Mouse (Mus musculus) hindbrain, embryonic 13.5 days (tissue): ENCODE results near the gene Fam131c. TPM values are rescaled to one million over a fixed set of nuclear protein-coding genes. Genes with fewer than 3 reads are reported as not detected.

Source experiments
- ATAC-seq: fragments of 200-750 bp; cut with Nextera tagmentation; 2 replicates; pipeline ENCODE4 v1.8.0; 2017; ENCODE audit warnings: moderate TSS enrichment; ENCODE audit not compliant: low FRiP score
- H3K27ac ChIP-seq: fragments of 300-500 bp; sonication (generic); 2 replicates; pipeline ENCODE4 v1.5.1; 2015; ENCODE audit warnings: inconsistent platforms, mild to moderate bottlenecking, moderate library complexity
- H3K27me3 ChIP-seq: fragments of 300-500 bp; sonication (generic); 2 replicates; pipeline ENCODE4 v1.6.1; 2015; ENCODE audit warnings: mild to moderate bottlenecking, inconsistent platforms
- H3K36me3 ChIP-seq: fragments of 300-500 bp; sonication (generic); 2 replicates; pipeline ENCODE4 v1.6.1; 2015; ENCODE audit warnings: mild to moderate bottlenecking, inconsistent platforms
- H3K4me1 ChIP-seq: fragments of 300-500 bp; sonication (generic); replicated peaks from 2 replicates; pipeline ENCODE4 v1.6.1; 2015; ENCODE audit warnings: inconsistent platforms
- H3K4me2 ChIP-seq: fragments of 300-500 bp; sonication (generic); 2 replicates; pipeline ENCODE4 v1.6.1; 2015; ENCODE audit warnings: inconsistent platforms, mild to moderate bottlenecking, moderate library complexity
- H3K4me3 ChIP-seq: fragments of 300-500 bp; sonication (generic); 2 replicates; pipeline ENCODE4 v1.5.1; 2015; ENCODE audit warnings: mild to moderate bottlenecking, inconsistent platforms
- H3K9ac ChIP-seq: fragments of 300-500 bp; sonication (generic); 2 replicates; pipeline ENCODE4 v1.6.1; 2015; ENCODE audit warnings: mild to moderate bottlenecking, inconsistent platforms
- H3K9me3 ChIP-seq: fragments of 300-500 bp; sonication (generic); 2 replicates; pipeline ENCODE4 v1.6.1; 2016; ENCODE audit warnings: inconsistent platforms
- WGBS: fragments of 180-500 bp; shearing (Covaris S2); methylation state at CpG from one replicate; pipeline ENCODE4 v1.1.7; 2015; 5-methylcytosine and 5-hydroxymethylcytosine counted together
- polyA plus RNA-seq: library from polyadenylated mRNA; unstranded; fragments of >200 nt; fragmentation: Nextera tagmentation; extraction: Ambion mirVana; gene quantifications from 2 replicates; pipeline ENCODE4 v1.2.1, GENCODE M21; 2015

The Fam131c gene
- 11.7 and 12.7 TPM in 2 replicates for polyA plus RNA-seq

- Histone ChIP-seq H3K9me3 (no peaks in the 10 kb centered on the region), H3K27ac (no peak within 1 kb of the TSS), H3K4me2 (peak within 1 kb of the TSS; percentile 92), H3K36me3 (no peaks in the 10 kb centered on the region), H3K4me1 (peaks cover 18% of the 10 kb centered on the region), H3K9ac (peak within 1 kb of the TSS; percentile 81), H3K27me3 (peaks cover 60% of the 10 kb centered on the region), H3K4me3 (peak within 1 kb of the TSS; percentile 61)
- ATAC-seq: peak; percentile 21; the same call in 1 of the 2 replicates
- WGBS: under 1% methylated on average over 60 of the region's 71 CpGs
Observed at GRCm38 (mm10) chr4:141367997-141368791, at the start of gene Fam131c. Gene Fam131c, plus strand, starts transcription at chr4:141368220.

GRCm38 (mm10) chr4:141322526-141322925 lies 45.5 kb upstream of the Fam131c start:
- no peak overlapping the region for H3K4me3 ChIP-seq
- ATAC-seq: no peak
- no peaks in the 10 kb centered on the region for H3K27me3 ChIP-seq
- H3K36me3 ChIP-seq: 0 out of 2 replicates have a peak, but pooled peaks cover 3% of the 10 kb centered on the region
- H3K4me2 ChIP-seq: no peak overlapping the region
- 79% methylated on average over 11 of the region's 11 CpGs for WGBS
- H3K27ac ChIP-seq: no peak overlapping the region
- H3K4me1 ChIP-seq: 0 out of 2 replicates have a peak, but pooled peaks cover 2% of the 10 kb centered on the region
- no peaks in the 10 kb centered on the region for H3K9me3 ChIP-seq
- no peak overlapping the region for H3K9ac ChIP-seq

GRCm38 (mm10) chr4:141324771-141325191 lies 43.2 kb upstream of the Fam131c start:
- H3K4me1 ChIP-seq: 0 out of 2 replicates have a peak, but pooled peaks cover 2% of the 10 kb centered on the region
- no peak overlapping the region for H3K4me2 ChIP-seq
- no peaks in the 10 kb centered on the region for H3K36me3 ChIP-seq
- H3K4me3 ChIP-seq: no peak overlapping the region
- no peaks in the 10 kb centered on the region for H3K27me3 ChIP-seq
- no peak overlapping the region for H3K27ac ChIP-seq
- no peak for ATAC-seq
- no peaks in the 10 kb centered on the region for H3K9me3 ChIP-seq
- H3K9ac ChIP-seq: no peak overlapping the region
- WGBS: 88% methylated on average over 6 of the region's 6 CpGs

- no peaks in the 10 kb centered on the region for H3K9me3 ChIP-seq
- no peak overlapping the region for H3K9ac ChIP-seq
- ATAC-seq: no peak
- no peaks in the 10 kb centered on the region for H3K27me3 ChIP-seq
- WGBS: 77% methylated on average over 15 of the region's 15 CpGs
- H3K27ac ChIP-seq: no peak overlapping the region
- H3K4me2 ChIP-seq: no peak overlapping the region
- 0 out of 2 replicates have a peak, but pooled peaks cover 2% of the 10 kb centered on the region for H3K4me1 ChIP-seq
- H3K36me3 ChIP-seq: no peaks in the 10 kb centered on the region
- no peak overlapping the region for H3K4me3 ChIP-seq
Observed at GRCm38 (mm10) chr4:141325636-141326035, 42.4 kb upstream of the Fam131c start.

GRCm38 (mm10) chr4:141327075-141327474 lies 40.9 kb upstream of the Fam131c start:
- H3K9ac ChIP-seq: no peak overlapping the region
- ATAC-seq: no peak
- no peaks in the 10 kb centered on the region for H3K27me3 ChIP-seq
- no peaks in the 10 kb centered on the region for H3K36me3 ChIP-seq
- no peaks in the 10 kb centered on the region for H3K9me3 ChIP-seq
- no peak overlapping the region for H3K27ac ChIP-seq
- 0 out of 2 replicates have a peak, but pooled peaks cover 2% of the 10 kb centered on the region for H3K4me1 ChIP-seq
- no peak overlapping the region for H3K4me2 ChIP-seq
- 83% methylated on average over 4 of the region's 4 CpGs for WGBS
- no peak overlapping the region for H3K4me3 ChIP-seq

- no peak overlapping the region for H3K27ac ChIP-seq
- H3K27me3 ChIP-seq: 0 out of 2 replicates have a peak, but pooled peaks cover 4% of the 10 kb centered on the region
- no peak for ATAC-seq
- no peaks in the 10 kb centered on the region for H3K9me3 ChIP-seq
- no peak overlapping the region for H3K9ac ChIP-seq
- no peaks in the 10 kb centered on the region for H3K36me3 ChIP-seq
- 89% methylated on average over 9 of the region's 9 CpGs for WGBS
- H3K4me2 ChIP-seq: no peak overlapping the region
- 0 out of 2 replicates have a peak, but pooled peaks cover 2% of the 10 kb centered on the region for H3K4me1 ChIP-seq
- no peak overlapping the region for H3K4me3 ChIP-seq
Observed at GRCm38 (mm10) chr4:141328742-141329141, 39.3 kb upstream of the Fam131c start.

- no peak for ATAC-seq
- H3K4me1 ChIP-seq: peaks cover 9% of the 10 kb centered on the region
- no peak overlapping the region for H3K27ac ChIP-seq
- no peak overlapping the region for H3K9ac ChIP-seq
- WGBS: 68% methylated on average over 12 of the region's 12 CpGs
- no peak overlapping the region for H3K4me3 ChIP-seq
- H3K4me2 ChIP-seq: no peak overlapping the region
- 0 out of 2 replicates have a peak, but pooled peaks cover 4% of the 10 kb centered on the region for H3K27me3 ChIP-seq
- no peaks in the 10 kb centered on the region for H3K9me3 ChIP-seq
- H3K36me3 ChIP-seq: no peaks in the 10 kb centered on the region
Observed at GRCm38 (mm10) chr4:141329968-141330367, 38.1 kb upstream of the Fam131c start.

- Histone ChIP-seq H3K9me3 (no peaks in the 10 kb centered on the region), H3K4me2 (no peak overlapping the region), H3K9ac (no peak overlapping the region), H3K36me3 (no peaks in the 10 kb centered on the region), H3K27me3 (0 out of 2 replicates have a peak, but pooled peaks cover 4% of the 10 kb centered on the region), H3K4me3 (no peak overlapping the region), H3K27ac (no peak overlapping the region), H3K4me1 (peaks cover 23% of the 10 kb centered on the region)
- no peak for ATAC-seq
- 100% methylated on average over 2 of the region's 2 CpGs for WGBS
Observed at GRCm38 (mm10) chr4:141331446-141331845, 36.6 kb upstream of the Fam131c start.

GRCm38 (mm10) chr4:141332258-141332657 lies 35.8 kb upstream of the Fam131c start:
- Histone ChIP-seq H3K9me3 (no peaks in the 10 kb centered on the region), H3K36me3 (no peaks in the 10 kb centered on the region), H3K4me1 (peaks cover 21% of the 10 kb centered on the region), H3K27me3 (0 out of 2 replicates have a peak, but pooled peaks cover 4% of the 10 kb centered on the region), H3K4me2 (no peak overlapping the region), H3K9ac (no peak overlapping the region), H3K27ac (no peak overlapping the region), H3K4me3 (no peak overlapping the region)
- ATAC-seq: no peak
- 85% methylated on average over 7 of the region's 7 CpGs for WGBS

GRCm38 (mm10) chr4:141334695-141335094 lies 33.3 kb upstream of the Fam131c start:
- Histone ChIP-seq H3K27me3 (0 out of 2 replicates have a peak, but pooled peaks cover 8% of the 10 kb centered on the region), H3K27ac (peak overlapping the region; percentile 78), H3K36me3 (no peaks in the 10 kb centered on the region), H3K4me1 (peaks cover 41% of the 10 kb centered on the region), H3K4me3 (no peak overlapping the region), H3K9ac (peak overlapping the region; percentile 51; the same call in 1 of the 2 replicates), H3K4me2 (no peak overlapping the region), H3K9me3 (no peaks in the 10 kb centered on the region)
- WGBS: 41% methylated on average over 5 of the region's 5 CpGs
- peak; percentile 22; the same call in 1 of the 2 replicates for ATAC-seq

GRCm38 (mm10) chr4:141335263-141335796 lies 32.7 kb upstream of the Fam131c start:
- 5% methylated on average over 3 of the region's 3 CpGs for WGBS
- peak; percentile 75 for ATAC-seq
- H3K9ac ChIP-seq: no peak overlapping the region; the same call in 1 of the 2 replicates
- peaks cover 41% of the 10 kb centered on the region for H3K4me1 ChIP-seq
- no peak overlapping the region for H3K4me2 ChIP-seq
- H3K27me3 ChIP-seq: 0 out of 2 replicates have a peak, but pooled peaks cover 8% of the 10 kb centered on the region
- no peaks in the 10 kb centered on the region for H3K36me3 ChIP-seq
- peak overlapping the region; percentile 78 for H3K27ac ChIP-seq
- H3K4me3 ChIP-seq: no peak overlapping the region
- H3K9me3 ChIP-seq: no peaks in the 10 kb centered on the region

- Histone ChIP-seq H3K27ac (peak overlapping the region; percentile 78), H3K4me1 (peaks cover 41% of the 10 kb centered on the region), H3K27me3 (0 out of 2 replicates have a peak, but pooled peaks cover 8% of the 10 kb centered on the region), H3K4me2 (no peak overlapping the region), H3K9ac (no peak overlapping the region), H3K9me3 (no peaks in the 10 kb centered on the region), H3K4me3 (no peak overlapping the region), H3K36me3 (no peaks in the 10 kb centered on the region)
- WGBS: 50% methylated on average over 6 of the region's 6 CpGs
- peak; percentile 38; the same call in 1 of the 2 replicates for ATAC-seq
Observed at GRCm38 (mm10) chr4:141336196-141336595, 31.8 kb upstream of the Fam131c start.
